Mouse (Mus musculus) kidney, adult 2 months (tissue): Measurements from ENCODE around the gene Olfr887. TPM values are rescaled to one million over a fixed set of nuclear protein-coding genes. Genes with fewer than 3 reads are reported as not detected.

Experiments used
- DNase-seq: peaks from one replicate; pipeline ENCODE4 v3.0.0; 2021
- H3K27ac ChIP-seq: fragments of 200-500 bp; 2 replicates; pipeline ENCODE4 v1.5.1; 2012; ENCODE audit warnings: low read depth, low read length, control low read depth, inconsistent platforms; ENCODE audit not compliant: insufficient read depth
- H3K27me3 ChIP-seq: fragments of 200-500 bp; replicated peaks from 2 replicates; pipeline ENCODE4 v1.6.1; 2012; ENCODE audit warnings: mild to moderate bottlenecking, moderate library complexity, low read length, inconsistent platforms; ENCODE audit not compliant: control insufficient read depth, insufficient read depth
- H3K36me3 ChIP-seq: fragments of 200-500 bp; 2 replicates; pipeline ENCODE4 v1.6.1; 2012; ENCODE audit warnings: mild to moderate bottlenecking, moderate library complexity, low read length, inconsistent platforms; ENCODE audit not compliant: control insufficient read depth, insufficient read depth
- H3K4me1 ChIP-seq: fragments of 200-500 bp; 2 replicates; pipeline ENCODE4 v1.6.1; 2011; ENCODE audit warnings: low read length; ENCODE audit not compliant: control insufficient read depth, insufficient read depth
- H3K4me3 ChIP-seq: fragments of 200-500 bp; 2 replicates; pipeline ENCODE4 v1.5.1; 2011; ENCODE audit warnings: mild to moderate bottlenecking, low read depth, low read length, control low read depth; ENCODE audit not compliant: insufficient read depth
- CTCF ChIP-seq: fragments of 200-500 bp; conservative IDR thresholded peaks from 2 replicates; pipeline ENCODE4 v1.5.1; 2011; ENCODE audit warnings: low read depth, mild to moderate bottlenecking, control low read depth, low read length, moderate library complexity, mixed read lengths; ENCODE audit not compliant: insufficient read depth, insufficient read length
- POLR2A ChIP-seq: fragments of 200-500 bp; IDR thresholded peaks from one replicate; pipeline ENCODE4 v1.6.1; 2011; ENCODE audit warnings: low read depth, low read length, control low read depth
- WGBS: fragments of 180-500 bp; shearing (Covaris S2); methylation state at CpG from one replicate; pipeline ENCODE4 v1.1.7; 2018; 5-methylcytosine and 5-hydroxymethylcytosine counted together
- polyA plus RNA-seq: library from polyadenylated mRNA; depleted of rRNA; stranded (reverse); fragments of >200 nt; gene quantifications from 2 replicates; pipeline ENCODE4 v1.2.3, GENCODE M21; 2012; rRNA removed

Olfr887 gene
- not detected in 2 replicates for polyA plus RNA-seq

- no peaks in the 10 kb centered on the region for H3K36me3 ChIP-seq
- H3K27ac ChIP-seq: no peak within 1 kb of the TSS
- WGBS: 81% methylated on average over 1 of the region's 1 CpGs
- no peak for TF ChIP-seq POLR2A
- no peak for TF ChIP-seq CTCF
- no peaks in the 10 kb centered on the region for H3K4me1 ChIP-seq
- DNase-seq: no peak
- no peak within 1 kb of the TSS for H3K4me3 ChIP-seq
- H3K27me3 ChIP-seq: no peaks in the 10 kb centered on the region
Observed at GRCm38 (mm10) chr9:38083772-38084171, at the start of gene Olfr887. Gene Olfr887, plus strand, starts transcription at chr9:38084072.

- 52% methylated on average over 1 of the region's 1 CpGs for WGBS
- no peak for TF ChIP-seq CTCF
- TF ChIP-seq POLR2A: no peak
- DNase-seq: no peak
- Histone ChIP-seq H3K27me3 (no peaks in the 10 kb centered on the region), H3K4me1 (no peaks in the 10 kb centered on the region), H3K4me3 (no peak within 1 kb of the TSS), H3K36me3 (no peaks in the 10 kb centered on the region), H3K27ac (no peak within 1 kb of the TSS)
Observed at GRCm38 (mm10) chr9:38046255-38046654, 37.6 kb upstream of the Olfr887 start, which contains the start of gene Olfr884. Gene Olfr884, plus strand, starts transcription at chr9:38046555.

GRCm38 (mm10) chr9:38061022-38061421 lies 22.9 kb upstream of the Olfr887 start, which contains the start of gene Olfr885:
Gene Olfr885, plus strand, starts transcription at chr9:38061322.
- WGBS: 79% methylated on average over 3 of the region's 3 CpGs
- TF ChIP-seq CTCF (no peak), POLR2A (no peak)
- H3K4me3 ChIP-seq: no peak within 1 kb of the TSS

GRCm38 (mm10) chr9:38107828-38108227 lies 24.0 kb downstream of the Olfr887 start, which contains the start of gene Olfr888:
Gene Olfr888, plus strand, starts transcription at chr9:38108128.
- no peaks in the 10 kb centered on the region for H3K36me3 ChIP-seq

More at GRCm38 (mm10) chr9:38061022-38061421, 22.9 kb upstream of the Olfr887 start, which contains the start of gene Olfr885:
- no peak within 1 kb of the TSS for H3K27ac ChIP-seq
- H3K27me3 ChIP-seq: no peaks in the 10 kb centered on the region
- no peaks in the 10 kb centered on the region for H3K36me3 ChIP-seq
- no peaks in the 10 kb centered on the region for H3K4me1 ChIP-seq
- no peak for DNase-seq

GRCm38 (mm10) chr9:38114898-38115297 lies 31.0 kb downstream of the Olfr887 start, which contains the start of gene Olfr889:
Gene Olfr889, plus strand, starts transcription at chr9:38115198.
- Histone ChIP-seq H3K27ac (no peak within 1 kb of the TSS), H3K27me3 (no peaks in the 10 kb centered on the region), H3K36me3 (no peaks in the 10 kb centered on the region), H3K4me3 (no peak within 1 kb of the TSS), H3K4me1 (no peaks in the 10 kb centered on the region)
- DNase-seq: no peak
- TF ChIP-seq POLR2A (no peak), CTCF (no peak)

More at GRCm38 (mm10) chr9:38107828-38108227, 24.0 kb downstream of the Olfr887 start, which contains the start of gene Olfr888:
- no peak within 1 kb of the TSS for H3K27ac ChIP-seq
- H3K4me3 ChIP-seq: no peak within 1 kb of the TSS
- TF ChIP-seq POLR2A (no peak), CTCF (no peak)
- no peak for DNase-seq
- H3K4me1 ChIP-seq: no peaks in the 10 kb centered on the region
- WGBS: 70% methylated on average over 1 of the region's 1 CpGs
- no peaks in the 10 kb centered on the region for H3K27me3 ChIP-seq

Other genes starting within 250 kb of the Olfr887 start
- not detected in 2 replicates for gene Olfr877, start 229.8 kb upstream of the Olfr887 start, polyA plus RNA-seq
- gene Olfr145, start 187.3 kb upstream of the Olfr887 start, polyA plus RNA-seq: not detected in 2 replicates
- not detected in 2 replicates for gene Olfr878, start 166.2 kb upstream of the Olfr887 start, polyA plus RNA-seq
- gene Olfr881, start 92.2 kb upstream of the Olfr887 start, polyA plus RNA-seq: not detected in 2 replicates
- not detected in 2 replicates for gene Olfr883, start 58.3 kb upstream of the Olfr887 start, polyA plus RNA-seq
- gene Olfr884, start 37.5 kb upstream of the Olfr887 start, polyA plus RNA-seq: not detected in 2 replicates
- gene Olfr885, start 22.8 kb upstream of the Olfr887 start, polyA plus RNA-seq: not detected in 2 replicates
- gene Olfr888, start 24.1 kb downstream of the Olfr887 start, polyA plus RNA-seq: not detected in 2 replicates
- gene Olfr889, start 31.1 kb downstream of the Olfr887 start, polyA plus RNA-seq: not detected in 2 replicates
- not detected in 2 replicates for gene Olfr890, start 58.4 kb downstream of the Olfr887 start, polyA plus RNA-seq
- not detected in 2 replicates for gene Olfr891, start 96.7 kb downstream of the Olfr887 start, polyA plus RNA-seq
- not detected in 2 replicates for gene Olfr893, start 124.3 kb downstream of the Olfr887 start, polyA plus RNA-seq
- not detected in 2 replicates for gene Olfr894, start 134.0 kb downstream of the Olfr887 start, polyA plus RNA-seq
- not detected in 2 replicates for gene Olfr143, start 168.7 kb downstream of the Olfr887 start, polyA plus RNA-seq
- not detected in 2 replicates for gene Olfr895, start 183.8 kb downstream of the Olfr887 start, polyA plus RNA-seq
- not detected in 2 replicates for gene Olfr896-ps1, start 207.0 kb downstream of the Olfr887 start, polyA plus RNA-seq
- gene Olfr25, start 245.0 kb downstream of the Olfr887 start, polyA plus RNA-seq: not detected in 2 replicates